Mouse (Mus musculus): ENCODE measurements around the gene Rbm44. TPM values are rescaled to one million over a fixed set of nuclear protein-coding genes. Genes with fewer than 3 reads are reported as not detected.

The Rbm44 gene
- total and polyA plus RNA-seq, 3 experiments: not detected

GRCm38 (mm10) chr1:91220322-91220672 lies 75.4 kb downstream of the Rbm44 start:
- Histone ChIP-seq H3K9ac (ENCODE audit: control insufficient read depth, low read depth, low read length, poor library complexity, severe bottlenecking) (no peak overlapping the region), H3K4me3 (ENCODE audit: control insufficient read depth in 1 of 2, insufficient read depth in 1 of 2, low read depth in 2 of 2, low read length in 2 of 2) (no peak overlapping the region)
- DNase-seq (ENCODE audit: low read depth, low spot score): no peak

More at GRCm38 (mm10) chr1:91220322-91220672, 75.4 kb downstream of the Rbm44 start:
- Histone ChIP-seq H3K27ac (ENCODE audit: control insufficient read depth, low read depth, low read length) (no peak overlapping the region), H3K27me3 (ENCODE audit: control insufficient read depth in 1 of 2, insufficient read depth in 2 of 2, low read length in 2 of 2) (no peaks in the 10 kb centered on the region), H3K79me2 (ENCODE audit: control insufficient read depth, insufficient read depth, low read length, poor library complexity) (no peaks in the 10 kb centered on the region), H3K4me1 (ENCODE audit: control insufficient read depth in 1 of 2, insufficient read depth in 2 of 2, low read length in 2 of 2) (peaks cover 6 to 18% of the 10 kb centered on the region in 2 experiments), H3K9me3 (replicated peaks; ENCODE audit: insufficient read depth, low read length) (no peaks in the 10 kb centered on the region), H3K36me3 (ENCODE audit: control insufficient read depth in 1 of 2, insufficient read depth in 2 of 2, low read length in 2 of 2) (peaks cover 0 to 13% of the 10 kb centered on the region in 2 experiments; a peak in 2 of 4 replicates)
- TF ChIP-seq MYC (IDR thresholded peaks at IDR 0.05; ENCODE audit: low read depth, low read length): no peak
- no peak for TF ChIP-seq JUND (IDR thresholded peaks at IDR 0.05; ENCODE audit: low read depth, low read length)

Other genes starting within 250 kb of the Rbm44 start
- gene Mlph, start 230.0 kb upstream of the Rbm44 start, total RNA-seq (2012; rRNA removed): not detected in 2 replicates
- not detected for gene Mlph, start 230.0 kb upstream of the Rbm44 start, polyA plus RNA-seq (2012; ENCODE audit: insufficient read depth in 1 of 2, insufficient read length in 2 of 2, low read depth in 1 of 2, low replicate concordance in 2 of 2, missing spikeins in 1 of 2)
- not detected in 2 replicates for gene Prlh, start 192.0 kb upstream of the Rbm44 start, total RNA-seq (2012; rRNA removed)
- gene Prlh, start 192.0 kb upstream of the Rbm44 start, polyA plus RNA-seq (2012; ENCODE audit: insufficient read depth in 1 of 2, insufficient read length in 2 of 2, low read depth in 1 of 2, low replicate concordance in 2 of 2, missing spikeins in 1 of 2): not detected
- gene Rab17, start 175.4 kb upstream of the Rbm44 start, total RNA-seq (2012; rRNA removed): not detected in 2 replicates
- gene Rab17, start 175.4 kb upstream of the Rbm44 start, polyA plus RNA-seq (2012; ENCODE audit: insufficient read depth in 1 of 2, insufficient read length in 2 of 2, low read depth in 1 of 2, low replicate concordance in 2 of 2, missing spikeins in 1 of 2): not detected
- gene Lrrfip1, start 146.4 kb upstream of the Rbm44 start, total RNA-seq (2012; rRNA removed): 12.9 and 13.9 TPM in 2 replicates
- 10 to 100 TPM in 1 of 2 experiments, not detected in 1; 15.4 TPM for gene Lrrfip1, start 146.4 kb upstream of the Rbm44 start, polyA plus RNA-seq (2012; ENCODE audit: insufficient read depth in 1 of 2, insufficient read length in 2 of 2, low read depth in 1 of 2, low replicate concordance in 2 of 2, missing spikeins in 1 of 2)
- gene Ramp1, start 34.7 kb downstream of the Rbm44 start, total RNA-seq (2012; rRNA removed): 2.6 and 5.6 TPM in 2 replicates
- gene Ramp1, start 34.7 kb downstream of the Rbm44 start, polyA plus RNA-seq (2012; ENCODE audit: insufficient read depth in 1 of 2, insufficient read length in 2 of 2, low read depth in 1 of 2, low replicate concordance in 2 of 2, missing spikeins in 1 of 2): 1 to 10 TPM in 1 of 2 experiments, not detected in 1; 4.1 TPM
- gene Ube2f, start 105.2 kb downstream of the Rbm44 start, total RNA-seq (2012; rRNA removed): 50.0 and 57.4 TPM in 2 replicates
- gene Ube2f, start 105.2 kb downstream of the Rbm44 start, polyA plus RNA-seq (2012; ENCODE audit: insufficient read depth in 1 of 2, insufficient read length in 2 of 2, low read depth in 1 of 2, low replicate concordance in 2 of 2, missing spikeins in 1 of 2): 10 to 100 TPM in 1 of 2 experiments, not detected in 1; 71.3 TPM
- gene Scly, start 153.2 kb downstream of the Rbm44 start, total RNA-seq (2012; rRNA removed): 19.3 and 23.1 TPM in 2 replicates
- gene Scly, start 153.2 kb downstream of the Rbm44 start, polyA plus RNA-seq (2012; ENCODE audit: insufficient read depth in 1 of 2, insufficient read length in 2 of 2, low read depth in 1 of 2, low replicate concordance in 2 of 2, missing spikeins in 1 of 2): 10 to 100 TPM in 1 of 2 experiments, not detected in 1; 48.8 TPM
- 1.7 and 2.0 TPM in 2 replicates for gene Espnl, start 177.0 kb downstream of the Rbm44 start, total RNA-seq (2012; rRNA removed)
- gene Espnl, start 177.0 kb downstream of the Rbm44 start, polyA plus RNA-seq (2012; ENCODE audit: insufficient read depth in 1 of 2, insufficient read length in 2 of 2, low read depth in 1 of 2, low replicate concordance in 2 of 2, missing spikeins in 1 of 2): 1 to 10 TPM in 1 of 2 experiments, not detected in 1; 2.1 TPM
- not detected in 2 replicates for gene Klhl30, start 205.9 kb downstream of the Rbm44 start, total RNA-seq (2012; rRNA removed)
- gene Klhl30, start 205.9 kb downstream of the Rbm44 start, polyA plus RNA-seq (2012; ENCODE audit: insufficient read depth in 1 of 2, insufficient read length in 2 of 2, low read depth in 1 of 2, low replicate concordance in 2 of 2, missing spikeins in 1 of 2): not detected
- 4.6 and 5.5 TPM in 2 replicates for gene Erfe, start 221.3 kb downstream of the Rbm44 start, total RNA-seq (2012; rRNA removed)
- 1 to 10 TPM in 1 of 2 experiments, not detected in 1; 9.1 TPM for gene Erfe, start 221.3 kb downstream of the Rbm44 start, polyA plus RNA-seq (2012; ENCODE audit: insufficient read depth in 1 of 2, insufficient read length in 2 of 2, low read depth in 1 of 2, low replicate concordance in 2 of 2, missing spikeins in 1 of 2)